Mouse (Mus musculus) NIH3T3 (cell line): ENCODE results near the gene C1qtnf9.

Source experiments
- DNase-seq: peaks from one replicate; pipeline ENCODE4 v3.0.0-alpha.2; 2012; ENCODE audit warnings: low read depth

C1qtnf9 gene

DNA sequence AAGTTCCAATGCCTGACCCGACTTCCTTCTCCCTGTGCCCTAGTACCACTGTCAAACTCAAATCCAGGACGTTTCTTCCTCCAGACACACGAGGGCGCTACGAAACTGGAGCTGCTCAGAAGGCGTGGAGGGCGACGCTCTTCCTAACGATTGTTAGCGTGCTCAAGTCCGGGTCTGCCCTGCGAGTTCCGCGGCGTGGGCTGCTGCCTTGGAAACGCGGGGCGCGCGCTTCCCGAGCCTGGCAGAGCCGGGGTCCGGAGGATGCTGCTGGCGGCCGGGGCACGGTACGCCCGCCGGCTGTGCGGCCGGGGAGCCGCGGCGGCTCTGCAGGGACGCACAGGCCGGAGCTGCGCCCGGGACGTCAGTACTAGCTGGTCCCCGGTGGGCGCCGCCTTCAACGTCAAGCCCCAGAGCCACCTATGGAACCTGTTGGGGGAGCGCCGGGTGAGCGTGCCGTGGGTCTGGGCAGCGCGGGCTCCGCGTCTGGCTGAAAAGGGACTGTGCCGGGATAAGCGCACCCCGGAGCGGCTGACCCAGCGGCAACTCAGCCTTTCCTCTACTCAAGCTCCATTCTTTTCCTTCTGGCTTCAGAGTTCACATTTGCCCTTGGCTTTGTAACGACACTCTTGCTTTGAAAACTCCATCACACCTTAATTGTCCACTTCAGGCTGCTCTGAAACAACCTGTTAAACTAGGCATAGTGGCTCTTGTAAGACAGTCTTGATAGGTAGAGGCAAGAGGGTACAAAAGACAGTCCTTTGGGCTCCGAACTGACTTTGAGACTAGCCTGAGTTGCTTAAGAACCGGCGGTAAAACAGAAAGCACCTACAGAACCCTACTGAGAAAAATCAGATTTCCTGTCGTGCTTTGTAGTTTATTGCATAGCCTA lies 16.7 kb downstream of the C1qtnf9 start, which contains the start of gene Mipep:
Gene Mipep, plus strand, starts transcription at position 147 of the 889 bp plus-strand sequence.
- DNase-seq, result peak; percentile 90

DNA sequence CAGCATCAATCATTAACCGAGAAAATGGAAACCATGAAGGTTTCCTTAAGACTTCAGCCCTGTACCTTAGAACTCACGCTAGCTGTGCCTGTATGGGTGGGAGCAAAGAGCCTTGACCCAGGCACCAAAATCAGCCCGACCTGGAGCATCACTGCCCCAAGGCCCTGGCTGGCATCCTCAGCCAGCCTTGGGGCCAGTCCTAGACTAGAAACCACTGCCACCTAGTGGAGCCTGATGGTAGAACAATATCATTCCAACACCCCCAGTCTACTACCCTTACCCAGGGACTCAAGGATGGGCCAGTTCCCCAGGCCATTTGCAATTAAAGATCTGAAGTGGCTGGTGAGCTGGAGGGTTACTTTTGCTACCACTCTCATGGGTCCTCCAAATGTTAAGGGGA lies 22.2 kb downstream of the C1qtnf9 start:
- peak; percentile 66 for DNase-seq

DNA sequence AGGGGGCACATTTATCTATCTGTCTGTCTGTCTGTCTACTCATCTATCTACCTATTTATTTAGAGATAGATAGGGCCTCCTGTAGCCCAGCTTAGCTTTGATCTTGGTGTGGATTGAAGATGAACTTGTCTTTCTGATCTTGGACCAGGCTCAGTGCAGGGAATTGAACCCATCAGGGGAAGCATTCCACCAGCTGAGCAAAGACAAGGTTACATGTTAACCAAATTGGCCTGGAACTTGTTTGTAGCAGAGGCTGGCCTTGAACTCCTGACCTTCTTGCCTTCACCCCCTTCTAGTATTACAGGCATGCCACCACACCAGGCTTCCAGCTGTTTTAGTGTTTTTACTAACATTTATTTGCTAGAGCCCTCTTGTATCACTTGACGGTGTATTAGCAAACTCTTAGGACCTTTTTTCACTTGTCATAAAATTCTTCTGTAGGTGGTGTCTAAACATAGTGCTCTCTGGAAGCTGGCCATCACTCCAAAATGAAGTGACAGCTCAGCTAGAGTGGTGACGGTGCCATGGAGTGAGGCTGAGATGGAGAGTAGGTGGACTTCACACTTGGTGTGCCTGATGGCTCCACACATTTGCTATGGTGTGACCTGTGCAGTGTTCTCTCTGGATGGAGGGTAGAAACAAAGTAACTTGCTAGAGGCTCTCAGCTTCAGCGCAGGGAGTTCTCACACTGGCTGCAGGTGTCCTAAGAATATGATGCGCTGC lies 28.8 kb downstream of the C1qtnf9 start:
- DNase-seq, result no peak

DNA sequence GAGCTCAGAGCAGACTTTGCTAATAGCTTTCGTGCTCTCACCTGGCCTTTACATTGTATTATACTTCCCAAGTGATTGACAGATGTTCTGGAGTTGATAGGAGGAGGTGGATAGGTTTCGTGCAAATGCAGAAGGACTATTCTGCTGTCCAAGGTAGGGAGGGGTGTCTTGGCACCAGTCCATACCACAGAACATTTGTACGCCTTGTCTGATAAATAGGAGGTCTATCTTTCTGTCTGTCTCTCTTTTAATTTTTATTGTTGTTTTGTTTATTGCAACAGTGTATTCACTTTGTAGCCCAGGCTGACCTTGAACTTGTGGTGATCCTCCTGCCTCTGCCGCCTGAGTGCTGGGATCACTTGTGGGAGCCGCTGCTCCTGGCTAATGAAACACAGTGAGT lies 29.7 kb downstream of the C1qtnf9 start:
- DNase-seq, result no peak

DNA sequence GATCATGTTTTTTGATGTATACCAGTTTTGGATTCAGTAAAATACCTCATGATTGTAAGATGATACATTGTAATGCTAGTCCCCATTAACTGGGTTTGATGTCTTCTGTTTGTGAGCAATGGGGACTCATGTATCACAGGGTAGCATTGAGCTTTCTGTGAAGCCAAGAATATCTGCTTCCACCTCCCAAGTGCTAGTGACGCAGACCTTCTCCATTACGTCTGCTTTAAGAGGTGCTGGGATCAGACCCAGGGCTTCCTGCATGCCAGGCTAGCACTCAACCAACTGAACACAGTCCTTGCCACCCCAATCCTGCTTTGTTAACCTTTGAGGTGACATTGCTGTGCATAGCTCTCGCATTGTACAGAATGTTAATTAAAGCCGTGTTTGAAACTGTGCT lies 30.8 kb downstream of the C1qtnf9 start:
- no peak for DNase-seq

DNA sequence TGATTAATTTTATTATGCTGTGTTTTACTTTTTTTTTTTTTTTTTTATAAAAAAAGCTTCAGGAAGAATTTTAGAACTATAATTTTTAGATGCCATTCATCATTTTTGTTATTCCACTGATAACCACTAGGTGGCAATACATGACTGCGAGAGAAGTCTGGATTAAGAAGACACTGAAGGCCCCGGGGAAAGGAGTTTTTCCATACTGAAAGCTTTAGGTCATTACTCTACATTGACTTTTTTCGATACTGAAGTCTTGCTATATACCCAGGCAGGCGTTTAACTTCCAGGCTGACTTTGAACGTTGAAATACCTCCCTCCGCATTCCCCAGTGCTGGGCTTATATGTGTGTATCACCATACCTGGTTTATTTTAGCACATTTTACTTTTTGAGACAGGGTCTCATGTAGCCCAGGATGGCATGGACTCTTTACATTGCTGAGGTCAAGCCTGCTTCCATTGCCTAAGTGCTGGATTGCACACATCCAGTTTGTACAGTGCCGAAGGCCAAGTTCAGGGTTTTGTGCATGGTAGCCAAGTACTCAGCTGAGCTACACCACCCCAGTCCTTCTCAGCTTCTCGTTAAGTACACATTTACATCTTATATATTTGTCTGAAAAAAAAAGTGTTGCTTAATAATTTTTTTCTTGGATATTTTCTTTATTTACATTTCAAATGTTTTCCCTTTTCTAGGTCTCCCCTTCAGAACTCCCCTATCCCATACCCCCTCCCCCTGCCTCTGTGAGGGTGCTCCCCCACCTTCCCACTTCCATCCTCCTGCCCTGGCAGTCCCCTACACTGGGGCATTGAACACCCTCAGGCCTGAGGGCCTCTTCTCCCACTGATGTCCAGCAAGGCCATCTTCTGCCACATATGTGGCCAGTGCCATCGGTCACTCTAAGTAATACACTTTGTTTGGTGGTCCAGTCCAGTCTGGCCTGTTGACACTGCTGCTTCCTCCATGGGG lies 32.1 kb downstream of the C1qtnf9 start:
- DNase-seq, result peak; percentile 82

DNA sequence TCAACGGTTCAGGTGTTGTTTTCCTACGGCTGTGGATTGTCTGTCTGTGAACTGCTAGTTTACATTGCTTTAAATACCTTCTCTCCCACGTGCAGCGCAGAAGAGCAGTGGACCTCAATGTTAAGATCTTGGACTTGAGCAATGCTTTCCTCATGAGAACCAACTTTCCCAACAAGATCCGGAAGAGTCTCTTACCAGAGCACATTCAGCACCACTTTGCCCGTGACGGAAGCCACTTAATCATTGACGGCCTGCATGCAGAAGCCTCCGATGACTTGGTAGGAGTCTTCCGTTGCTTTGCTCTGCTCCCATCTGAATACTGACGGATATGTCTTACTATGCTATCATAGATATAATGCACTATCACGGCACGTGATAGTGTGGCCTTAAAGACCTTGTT lies 34.1 kb downstream of the C1qtnf9 start:
- DNase-seq, result no peak

DNA sequence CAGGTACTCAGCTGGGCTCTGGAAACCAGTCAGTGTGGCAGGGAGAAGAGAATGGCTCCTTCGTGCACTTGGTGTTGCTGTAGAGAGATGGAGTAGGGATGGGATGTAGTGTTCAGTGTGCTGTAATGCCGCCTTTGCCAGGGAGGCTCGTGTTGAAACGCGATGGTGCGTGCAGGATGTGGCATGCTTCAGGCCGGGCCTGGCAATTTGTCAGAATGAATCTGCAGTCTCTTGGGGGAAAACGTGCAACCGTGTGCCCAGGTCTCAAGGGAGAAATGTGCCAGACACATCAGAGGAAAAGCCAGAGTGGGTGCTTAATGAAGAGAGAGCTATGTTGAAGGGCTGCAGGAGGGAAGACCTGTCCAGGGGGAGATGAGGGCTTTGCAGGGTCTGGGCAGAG lies 37.0 kb downstream of the C1qtnf9 start:
- no peak for DNase-seq

DNA sequence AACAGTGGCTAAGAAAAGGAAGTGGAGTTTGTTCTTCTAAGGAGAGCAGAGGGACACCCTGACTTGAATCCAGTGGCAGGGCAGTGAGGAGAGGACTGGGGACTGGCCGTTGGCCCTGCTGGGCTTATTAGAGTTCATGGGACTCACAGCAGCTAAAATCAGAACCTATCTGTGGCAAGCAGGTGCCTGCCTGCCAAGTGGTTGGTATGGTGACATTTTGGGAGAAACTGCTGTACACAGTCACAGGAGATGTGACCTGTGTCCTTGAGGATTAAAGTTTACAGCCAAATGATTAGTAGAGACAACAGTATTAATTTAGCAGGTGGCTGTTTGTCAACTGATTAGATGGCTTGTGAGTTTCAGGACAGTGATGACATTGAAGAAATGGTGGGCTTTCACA lies 37.9 kb downstream of the C1qtnf9 start:
- no peak for DNase-seq

DNA sequence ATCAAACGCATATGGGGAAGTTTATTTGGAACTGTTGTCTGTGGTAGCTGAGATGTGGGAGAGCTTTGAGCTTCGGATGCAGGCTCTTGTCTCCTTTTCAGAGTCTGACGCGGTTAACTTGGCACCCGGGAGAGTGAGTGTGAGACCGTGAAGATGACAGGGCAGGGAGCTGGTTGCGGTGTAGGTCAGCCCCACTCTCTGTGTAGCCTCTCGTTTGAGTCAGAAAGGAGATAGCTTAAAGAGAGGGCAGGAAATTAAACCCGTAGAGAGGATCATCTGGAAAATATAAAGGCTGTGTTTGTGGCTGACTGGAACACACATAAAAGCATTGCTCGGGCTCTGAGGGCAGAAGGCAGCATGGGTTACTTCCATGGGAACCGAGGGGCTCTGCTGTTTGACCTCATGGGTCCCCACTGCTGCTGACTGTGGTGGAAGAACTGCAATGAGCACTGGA lies 39.0 kb downstream of the C1qtnf9 start:
- no peak for DNase-seq

DNA sequence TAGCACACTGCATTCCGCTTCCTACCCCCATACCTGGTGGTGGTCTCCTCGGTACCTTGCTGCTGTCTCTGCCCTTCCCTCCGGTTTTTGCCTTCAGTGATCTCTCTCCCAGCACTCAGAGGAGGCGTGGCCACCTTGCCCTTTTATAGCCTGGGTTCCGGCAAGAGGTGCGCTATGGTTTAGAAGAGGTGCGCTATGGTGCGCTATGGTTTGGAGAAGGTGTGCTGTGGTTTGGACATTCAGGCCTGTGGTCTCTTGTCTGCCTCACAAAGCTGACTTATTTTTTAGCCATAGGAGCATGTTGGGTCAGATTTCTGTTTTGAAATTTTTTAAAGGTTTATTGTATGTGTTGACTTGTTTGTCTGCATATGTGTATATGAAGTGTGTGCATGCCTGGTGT lies 41.9 kb downstream of the C1qtnf9 start:
- DNase-seq, result no peak

DNA sequence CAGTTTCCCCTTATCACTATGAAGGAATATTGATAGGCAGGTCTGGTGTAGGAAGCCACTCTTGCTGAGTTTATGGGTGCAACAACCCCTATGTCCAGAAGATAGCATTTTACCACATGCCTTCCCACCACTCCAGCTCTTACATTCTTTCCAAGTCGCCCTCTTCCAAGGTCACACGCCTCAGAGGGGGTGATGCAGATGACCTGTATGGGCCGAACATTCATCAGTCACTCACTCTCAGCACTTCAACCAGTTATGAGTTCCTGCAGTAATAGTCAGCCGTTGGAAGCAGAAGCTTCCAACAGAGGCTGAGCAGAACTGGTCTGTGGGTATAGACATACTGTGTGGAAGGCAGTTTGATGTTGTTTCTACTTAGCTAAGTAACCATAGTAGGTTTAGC lies 43.6 kb downstream of the C1qtnf9 start:
- no peak for DNase-seq

DNA sequence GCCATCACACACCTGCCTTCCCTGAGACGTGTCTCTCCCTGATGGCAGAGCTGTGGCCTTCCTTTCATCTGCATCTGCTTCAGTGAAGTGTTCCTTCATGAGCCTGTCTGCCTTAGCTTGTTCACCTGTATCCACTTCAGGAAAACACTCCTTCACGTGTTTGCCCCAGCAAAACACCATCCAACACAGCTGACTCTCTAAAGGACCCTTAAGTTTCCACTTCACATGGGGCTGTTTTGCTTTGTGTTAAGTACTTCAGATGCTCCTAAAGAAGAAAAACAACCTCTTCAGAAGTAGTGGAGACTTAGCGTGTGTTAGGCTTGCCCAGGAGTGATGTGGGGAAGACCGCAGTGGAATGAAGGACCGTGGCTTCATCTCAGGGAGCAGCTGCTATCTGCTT lies 47.2 kb downstream of the C1qtnf9 start:
- no peak for DNase-seq

DNA sequence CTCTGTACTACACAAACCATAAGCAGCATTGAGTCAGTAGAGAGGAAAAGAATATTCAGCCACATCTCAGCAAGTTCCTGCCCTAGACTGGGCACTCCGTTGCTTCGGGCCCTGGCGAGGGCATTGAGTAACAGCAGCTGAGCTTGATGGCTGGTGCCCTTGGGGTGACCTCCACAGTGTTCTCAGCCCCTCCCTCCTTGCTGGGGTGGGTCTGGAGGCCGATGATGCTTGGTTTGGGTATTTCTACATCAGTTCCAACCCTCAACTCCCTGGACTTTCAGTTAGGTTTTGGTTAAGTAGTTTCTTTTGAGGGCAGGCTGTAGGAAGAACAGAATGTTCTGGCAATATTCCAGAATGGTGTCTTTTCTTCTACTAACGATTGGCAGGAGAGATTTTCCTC lies 50.1 kb downstream of the C1qtnf9 start:
- DNase-seq, result peak; percentile 8

DNA sequence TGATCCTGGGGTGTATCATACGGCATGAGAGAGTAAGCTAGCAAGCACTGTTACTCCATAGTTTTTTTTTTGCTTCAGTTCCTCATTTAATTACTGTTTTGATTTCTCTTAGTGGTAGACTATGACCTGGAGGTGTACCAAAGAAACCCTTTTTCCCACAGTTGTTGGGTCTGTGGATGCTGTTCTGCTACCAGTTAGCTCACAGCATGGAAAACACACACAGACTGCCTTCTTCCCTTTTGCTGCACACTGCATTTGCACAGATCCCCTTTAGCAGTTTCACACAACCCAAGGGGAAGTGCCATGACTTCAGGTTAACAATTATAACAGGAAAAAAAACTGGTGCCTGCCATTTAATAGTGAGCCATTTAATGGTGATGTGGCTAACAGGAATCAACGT lies 62.2 kb downstream of the C1qtnf9 start:
- DNase-seq, result no peak
